Mouse (Mus musculus) embryo, embryonic 11.5 days (tissue): Measurements from ENCODE around the gene Crim1.

Experiments
- DNase-seq: peaks from one replicate; pipeline ENCODE4 v3.0.0-alpha.2; 2012; ENCODE audit warnings: low read depth, low spot score

The Crim1 gene

DNA sequence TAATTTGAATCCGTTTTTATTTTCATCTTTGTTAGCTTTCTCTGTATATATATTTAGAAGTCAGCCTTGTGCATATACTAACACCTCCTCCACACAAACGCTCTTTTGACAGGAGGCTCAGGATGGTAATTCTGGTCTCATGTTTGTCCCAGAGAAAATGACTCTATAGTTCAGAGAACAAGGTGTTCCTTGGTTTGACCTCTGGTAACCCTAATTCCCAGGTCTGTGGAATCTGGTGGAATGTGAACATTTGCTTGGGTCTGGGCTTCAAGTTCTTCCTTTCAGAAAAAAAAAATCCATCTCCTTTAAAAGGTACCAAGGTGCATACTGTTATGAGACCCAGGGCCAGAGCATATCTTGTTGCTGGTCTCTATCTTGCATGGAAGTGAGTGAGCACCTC, 9.6 kb downstream of the Crim1 start:
- DNase-seq = no peak

DNA sequence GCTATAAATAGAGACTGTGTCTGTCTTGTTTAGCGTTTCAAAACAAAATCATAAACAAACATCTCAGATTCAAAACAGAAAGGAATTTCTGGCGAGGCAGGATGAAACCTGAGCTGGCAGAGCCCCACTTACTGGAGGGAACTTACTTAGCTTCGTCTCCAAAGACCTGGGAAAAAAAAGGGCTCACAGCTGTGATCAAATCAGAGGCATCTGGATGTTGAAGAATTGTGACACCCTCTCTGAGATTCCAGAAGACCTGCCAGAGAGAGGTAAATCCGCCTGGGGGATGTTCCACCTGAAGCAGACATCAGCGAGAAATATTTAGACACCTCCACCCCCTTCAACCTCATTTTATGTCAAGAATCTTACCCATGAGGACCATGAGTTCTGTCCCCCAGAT, 11.8 kb downstream of the Crim1 start:
- DNase-seq = no peak

DNA sequence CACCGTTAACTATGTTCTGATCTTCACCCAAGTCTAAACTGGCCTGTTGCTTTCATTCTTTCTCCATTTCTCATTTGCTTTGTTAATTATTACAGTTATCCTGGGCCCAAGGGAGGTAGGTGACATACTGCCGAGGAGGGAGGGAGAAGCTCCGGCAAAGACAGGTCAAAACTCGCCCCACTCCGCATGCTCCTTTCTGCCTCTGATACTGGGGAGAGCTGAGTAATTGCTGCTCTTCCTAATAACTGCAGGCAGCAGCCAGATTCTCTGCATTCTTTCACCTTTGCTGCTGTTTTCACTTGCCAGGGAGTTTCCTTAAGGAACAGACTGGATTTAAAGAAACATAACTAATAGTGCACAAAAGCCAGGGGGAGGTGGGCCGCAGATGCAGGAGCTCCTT, 13.1 kb downstream of the Crim1 start:
- no peak for DNase-seq

DNA sequence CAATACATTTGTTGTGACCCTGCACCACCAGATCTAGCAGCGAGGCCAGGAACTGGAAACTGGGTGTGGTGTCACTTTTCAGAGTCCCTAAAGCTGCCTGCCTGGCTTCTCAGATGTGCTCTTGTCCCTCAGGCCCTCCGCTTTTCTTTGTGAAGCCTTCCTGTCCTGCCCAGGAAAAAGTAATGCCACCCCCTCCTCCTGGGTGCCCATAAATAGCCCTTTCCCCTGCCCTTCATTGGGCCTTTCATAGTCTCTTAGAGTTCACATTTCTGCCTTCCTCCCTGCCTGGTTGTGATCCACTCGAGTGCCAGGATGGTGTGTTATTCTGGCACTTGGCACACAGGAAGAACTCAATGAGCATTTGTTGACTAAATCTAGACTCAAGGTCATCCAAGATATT, 16.5 kb downstream of the Crim1 start:
- DNase-seq = no peak

DNA sequence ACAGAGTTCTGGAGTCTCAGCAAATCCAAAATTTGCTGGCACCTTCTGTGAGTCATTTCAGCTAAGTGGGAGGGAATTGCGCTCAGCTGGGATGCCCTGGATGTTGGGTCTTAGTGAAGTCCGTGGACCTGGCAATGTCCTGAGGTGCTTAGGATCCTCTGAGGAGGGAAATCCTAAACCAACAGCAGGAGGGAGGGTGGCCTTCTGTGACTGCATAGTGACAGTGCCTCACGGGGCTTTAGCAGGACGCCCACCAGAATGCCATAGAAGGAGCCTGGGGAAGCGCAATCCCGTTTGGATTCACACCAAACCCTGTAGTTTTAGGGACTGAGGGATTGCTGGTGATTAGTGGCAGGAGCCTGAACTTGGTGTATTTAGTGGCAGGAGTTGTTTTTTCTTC, 17.4 kb downstream of the Crim1 start:
- no peak for DNase-seq

DNA sequence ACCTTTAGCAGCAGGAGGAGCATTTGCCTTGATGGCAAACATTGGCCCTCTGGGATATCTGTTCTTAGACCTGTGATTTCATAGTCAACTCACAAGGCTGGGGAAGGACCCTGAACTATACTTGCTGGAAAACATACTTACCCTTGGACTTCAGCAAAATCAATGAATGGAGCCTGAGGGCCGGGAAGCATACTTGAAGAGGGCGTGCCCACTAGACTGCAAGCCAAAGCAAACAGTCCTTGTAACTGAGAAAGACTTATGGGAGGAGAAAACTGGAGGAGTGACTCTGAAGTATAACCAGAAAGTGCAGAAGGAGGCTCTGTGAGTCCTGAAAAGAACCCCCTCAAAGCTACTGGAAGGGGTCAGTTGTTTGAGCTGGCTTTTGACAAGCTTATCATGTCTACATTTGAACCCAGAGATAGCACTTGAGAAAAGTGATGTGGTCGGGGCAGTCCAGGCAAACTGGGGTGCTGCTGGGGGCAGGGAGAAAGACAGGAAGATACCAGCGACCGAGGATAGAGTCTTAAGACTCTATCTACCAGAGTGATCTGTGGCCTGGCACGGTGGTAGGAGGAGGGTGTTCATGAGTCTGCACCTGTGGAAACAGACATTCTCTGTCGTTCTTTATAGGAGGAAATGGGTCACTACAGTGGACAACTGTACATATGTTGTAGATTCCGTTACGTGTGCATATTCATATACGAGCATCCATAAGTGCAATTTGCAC, 18.6 kb downstream of the Crim1 start:
- no peak for DNase-seq

DNA sequence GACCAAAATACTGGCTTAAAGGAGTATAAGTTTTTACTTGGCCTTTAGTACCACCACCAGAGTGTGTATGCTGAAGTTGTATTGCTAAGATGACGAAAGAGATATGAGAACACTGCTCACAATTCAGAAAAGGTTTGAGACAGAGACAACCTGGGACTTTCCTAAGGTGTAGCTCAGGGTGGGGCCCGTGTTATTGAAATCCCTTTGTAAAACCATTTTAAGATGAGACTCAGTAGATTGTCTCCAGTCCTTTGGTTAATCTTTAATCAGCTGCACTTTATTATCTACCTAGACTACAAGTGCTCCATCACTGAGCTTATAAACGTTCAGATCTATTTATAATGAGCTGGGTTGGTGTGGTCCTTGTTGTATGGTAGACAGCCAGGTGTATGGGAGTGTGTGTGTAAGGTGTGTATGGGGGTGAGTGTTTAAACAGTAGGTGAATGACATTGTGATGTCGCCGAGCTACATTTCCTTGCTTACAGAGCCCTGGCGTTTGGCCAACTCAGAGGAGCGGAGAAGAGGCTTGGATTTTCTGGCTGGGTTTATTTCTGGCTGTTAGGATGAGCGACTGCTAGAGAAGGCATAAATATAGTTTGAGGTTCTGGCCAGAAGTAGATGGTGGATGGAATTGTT, 21.1 kb downstream of the Crim1 start:
- DNase-seq = no peak

DNA sequence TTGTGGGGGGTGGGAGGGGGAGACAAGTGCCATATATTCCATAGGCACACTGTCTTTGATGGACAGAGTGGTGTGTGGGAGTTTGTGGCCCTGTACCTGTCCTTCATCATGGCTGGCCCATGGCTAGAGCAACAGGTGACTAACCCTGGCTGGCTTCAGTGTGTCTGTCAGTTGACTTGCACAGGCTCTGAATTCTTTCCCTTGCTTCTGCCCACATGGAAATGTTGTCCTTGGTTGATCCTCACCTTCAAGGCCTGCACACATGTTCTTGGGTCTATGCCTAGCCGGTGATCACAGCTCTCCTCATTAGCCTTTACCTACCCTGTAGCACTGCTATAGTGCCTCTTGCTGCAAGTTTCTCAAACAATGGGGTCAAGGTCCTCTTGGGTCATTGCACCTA, 21.8 kb downstream of the Crim1 start:
- no peak for DNase-seq

DNA sequence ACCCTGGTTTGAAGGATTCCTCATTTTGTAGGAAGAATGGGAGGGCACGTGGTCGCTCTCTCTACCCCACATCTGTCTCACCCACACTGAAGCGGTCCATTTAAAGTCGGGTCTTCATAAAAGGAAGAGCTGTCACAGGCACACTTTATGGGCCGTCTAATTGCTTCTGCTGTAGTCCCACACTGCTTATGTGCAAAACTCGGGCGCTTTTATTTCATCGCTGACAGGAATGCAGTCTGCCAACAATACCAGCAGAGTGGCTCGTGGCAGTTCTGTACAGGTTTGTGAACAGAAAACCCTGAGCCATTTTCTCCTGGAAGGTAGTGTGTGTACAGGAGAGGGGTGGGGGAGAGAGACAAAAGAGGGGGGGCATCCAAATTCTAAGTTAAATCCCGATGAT, 23.9 kb downstream of the Crim1 start:
- no peak for DNase-seq

DNA sequence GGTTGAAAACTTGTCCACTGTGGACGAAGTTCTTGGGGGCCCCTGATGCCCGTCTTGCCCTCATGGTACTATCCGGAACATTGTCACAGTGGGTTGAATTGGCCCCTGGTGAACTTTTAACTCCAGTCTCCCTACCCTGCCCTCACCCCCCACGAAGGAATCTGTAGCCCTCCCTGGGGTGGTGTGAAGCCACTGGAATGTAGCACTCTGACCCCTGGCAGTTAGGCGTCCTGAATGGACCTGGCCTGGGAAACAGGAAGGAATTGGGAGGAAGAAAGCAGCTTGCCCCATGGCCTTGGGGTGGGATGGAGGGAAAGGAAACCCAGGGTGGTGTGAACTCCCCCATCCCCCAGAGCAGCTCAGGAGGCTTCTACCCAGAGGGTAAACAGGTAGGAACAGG, 25.5 kb downstream of the Crim1 start:
- DNase-seq = no peak

DNA sequence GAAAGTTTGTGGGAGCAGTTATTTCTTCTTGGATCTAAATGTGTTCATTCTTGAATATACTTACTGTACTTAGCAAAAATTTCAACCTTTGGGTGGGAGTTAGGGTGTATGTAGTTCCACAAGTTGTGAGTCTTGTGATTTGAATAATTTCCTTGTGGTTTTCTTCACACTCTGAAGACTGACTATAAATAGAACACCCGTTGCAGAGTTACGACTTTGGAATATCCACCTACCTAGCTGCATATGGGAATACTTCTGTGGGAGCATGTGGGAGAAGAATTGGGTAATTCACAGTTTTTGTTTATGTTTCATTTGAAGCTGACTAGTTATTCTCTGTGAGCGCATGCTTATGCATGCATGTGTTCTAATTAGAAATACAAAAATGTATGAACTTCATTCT, 27.2 kb downstream of the Crim1 start:
- no peak for DNase-seq

DNA sequence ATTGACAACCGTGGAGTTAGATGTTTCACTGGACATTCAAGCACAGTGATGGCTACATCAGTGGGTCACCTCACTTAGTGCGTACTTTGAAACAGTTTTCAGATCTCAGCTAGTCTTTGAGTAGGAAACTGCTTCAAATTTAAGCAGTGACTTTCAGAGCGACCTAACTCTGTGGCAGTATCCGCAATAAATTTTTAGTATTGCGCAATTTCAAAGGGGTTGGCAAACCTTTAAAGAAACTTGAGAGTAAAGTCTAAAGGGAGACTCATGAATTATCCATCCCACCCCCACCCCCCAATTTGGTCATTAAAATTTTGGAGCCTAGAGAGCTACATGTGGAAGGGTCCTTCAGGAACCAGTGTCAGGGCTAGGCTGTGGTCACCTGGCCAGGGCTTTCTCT, 31.5 kb downstream of the Crim1 start:
- no peak for DNase-seq

DNA sequence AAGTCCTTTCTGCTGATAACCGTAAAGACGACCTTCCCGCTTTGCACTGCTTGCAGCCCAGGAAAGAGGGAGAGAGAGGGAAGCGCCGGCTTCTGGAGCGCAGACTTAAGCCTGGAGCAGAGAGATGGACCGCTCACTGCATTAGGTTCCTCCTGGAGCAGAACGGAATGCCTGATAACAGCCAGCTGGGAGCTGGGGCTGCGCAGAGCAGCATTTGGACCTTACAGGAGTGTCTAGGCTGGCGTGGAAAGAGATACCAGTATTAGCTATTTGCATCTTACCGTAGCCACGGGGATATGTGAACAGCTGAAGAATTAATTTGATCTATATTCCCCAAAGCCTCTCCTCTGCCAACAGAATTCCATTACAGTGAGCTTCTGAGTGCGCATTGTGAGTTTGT, 32.7 kb downstream of the Crim1 start:
- no peak for DNase-seq

DNA sequence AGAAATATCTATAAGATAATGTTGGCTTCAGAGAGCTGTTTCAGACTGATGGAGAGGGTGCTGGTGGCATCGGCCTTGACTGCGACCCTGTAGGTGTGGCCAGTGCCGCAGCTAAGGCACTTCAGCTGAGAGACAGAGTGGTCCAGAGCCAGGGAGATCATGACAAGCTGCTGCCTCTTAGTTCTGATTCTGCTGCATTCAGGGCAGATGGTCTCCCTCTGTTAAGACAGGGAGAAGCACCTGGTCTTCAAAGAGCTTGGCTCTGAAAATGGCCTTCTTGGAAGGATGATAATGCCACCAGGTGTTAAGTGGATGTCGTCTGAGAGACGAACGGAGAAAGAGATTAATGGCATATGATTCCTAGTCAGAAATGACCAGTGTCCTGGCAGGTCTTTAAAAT, 33.8 kb downstream of the Crim1 start:
- DNase-seq = no peak

DNA sequence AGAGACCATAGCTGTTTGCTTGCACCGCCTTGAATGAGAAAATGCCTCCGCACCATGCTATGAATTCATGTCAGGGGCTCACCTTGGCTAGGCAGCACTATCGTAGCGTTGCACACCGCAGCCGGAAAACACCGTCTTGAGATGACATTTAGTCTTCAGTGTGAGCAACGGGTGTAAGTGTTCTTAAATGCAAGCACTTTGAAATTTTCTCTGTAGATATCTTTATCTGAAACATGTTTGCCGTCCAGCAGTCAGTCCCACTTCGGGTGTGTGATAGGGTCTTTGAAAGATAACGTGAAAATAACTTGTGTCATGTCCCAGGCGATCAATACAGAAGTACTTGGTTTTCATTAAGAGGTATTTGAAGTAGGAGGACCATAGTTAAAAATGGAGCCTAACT, 36.1 kb downstream of the Crim1 start:
- DNase-seq = no peak

DNA sequence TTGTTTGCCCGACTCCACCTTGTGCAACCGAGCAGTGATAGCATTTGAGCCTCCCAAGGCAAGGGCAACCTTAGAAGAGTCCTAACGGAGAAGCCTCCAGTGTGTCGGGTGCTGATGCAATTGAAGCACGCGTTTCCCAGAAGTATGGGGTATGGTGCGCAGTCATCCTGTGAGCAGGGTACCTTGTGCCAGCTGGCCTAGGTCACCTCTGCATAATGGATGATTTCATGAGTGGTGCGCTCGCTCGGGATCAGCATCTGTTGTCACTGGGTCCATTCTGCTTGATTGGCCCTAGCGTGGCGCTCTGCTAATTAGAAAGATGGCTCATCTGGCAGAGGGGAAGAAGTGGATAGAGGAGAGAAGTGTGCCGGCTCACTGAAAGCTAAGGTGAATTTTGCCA, 37.9 kb downstream of the Crim1 start:
- DNase-seq = no peak

DNA sequence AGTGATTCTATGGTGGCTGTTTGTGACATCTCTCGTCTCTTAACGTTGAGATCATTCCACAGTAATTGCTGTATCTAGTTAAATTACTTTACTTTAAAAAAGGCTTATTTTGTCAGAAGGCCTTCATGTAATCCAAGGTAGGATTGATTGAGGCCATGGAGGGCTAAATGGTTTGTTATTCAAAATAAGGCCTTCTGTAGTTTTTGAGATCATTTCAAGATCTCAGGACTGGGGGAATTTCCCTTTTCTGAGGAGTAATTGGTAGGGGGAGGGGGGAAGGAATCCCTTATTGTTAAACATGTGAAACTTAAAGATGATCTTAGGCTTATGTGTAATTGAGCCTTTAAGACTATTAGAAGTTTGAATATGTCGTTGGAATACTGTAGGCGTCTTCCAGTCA, 40.1 kb downstream of the Crim1 start:
- no peak for DNase-seq

DNA sequence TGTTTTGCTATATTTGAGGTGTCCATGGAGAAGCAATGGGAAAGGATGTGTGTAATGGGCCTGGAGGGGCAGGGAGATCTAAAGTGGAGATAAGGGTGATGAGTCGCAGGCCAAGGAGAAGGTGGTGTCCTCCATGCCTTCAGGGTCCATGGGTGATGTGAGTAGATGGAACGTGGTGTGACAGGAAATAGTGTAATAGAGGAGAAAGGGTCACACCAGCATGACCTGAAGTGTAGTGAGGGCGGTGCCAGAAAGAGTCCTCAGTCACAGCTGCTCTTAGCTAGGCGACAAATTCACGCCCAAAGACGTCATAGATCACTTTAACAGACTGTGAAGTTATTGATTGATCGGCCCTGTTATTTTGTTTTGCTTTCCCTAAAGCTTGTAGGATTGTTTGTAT, 41.2 kb downstream of the Crim1 start:
- DNase-seq = no peak

DNA sequence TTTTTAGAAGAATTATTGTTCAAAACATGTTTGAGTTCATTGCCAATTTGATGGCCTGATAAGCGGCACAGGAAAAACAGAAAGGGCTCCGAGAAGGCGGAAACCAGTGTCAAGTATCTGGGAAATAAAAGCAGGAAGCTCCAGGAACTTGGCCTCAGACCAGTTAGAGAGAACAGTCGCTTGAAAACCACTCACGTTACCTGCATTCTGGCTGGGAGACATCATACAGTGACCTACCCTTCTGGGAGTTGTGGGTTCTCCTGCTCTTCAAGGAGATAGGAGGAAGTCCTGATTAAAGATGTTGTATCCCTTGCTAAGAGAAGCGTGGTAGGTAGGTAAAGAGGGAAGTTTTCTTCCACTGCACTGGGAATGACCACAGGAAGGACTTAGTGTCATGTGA, 44.7 kb downstream of the Crim1 start:
- DNase-seq = no peak

DNA sequence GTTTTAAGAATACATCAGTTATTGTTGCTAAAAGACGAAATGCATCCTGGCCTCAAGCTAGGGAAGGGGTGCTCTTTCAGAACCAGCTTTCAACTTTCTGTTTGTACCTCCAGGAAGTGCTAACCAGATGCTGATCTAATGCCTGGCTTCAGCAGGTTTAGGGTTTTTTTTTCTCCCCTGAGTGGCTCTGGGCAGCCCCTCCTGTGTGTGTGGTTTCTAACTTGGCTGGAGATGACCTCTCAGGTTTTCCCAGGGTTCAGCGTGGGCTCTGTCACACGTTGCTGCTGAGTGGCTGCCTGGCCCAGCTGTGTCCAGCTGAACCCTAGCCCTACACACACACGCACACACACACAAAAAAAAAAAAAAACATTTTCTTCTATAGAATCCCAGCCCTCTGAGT, 45.4 kb downstream of the Crim1 start:
- no peak for DNase-seq

DNA sequence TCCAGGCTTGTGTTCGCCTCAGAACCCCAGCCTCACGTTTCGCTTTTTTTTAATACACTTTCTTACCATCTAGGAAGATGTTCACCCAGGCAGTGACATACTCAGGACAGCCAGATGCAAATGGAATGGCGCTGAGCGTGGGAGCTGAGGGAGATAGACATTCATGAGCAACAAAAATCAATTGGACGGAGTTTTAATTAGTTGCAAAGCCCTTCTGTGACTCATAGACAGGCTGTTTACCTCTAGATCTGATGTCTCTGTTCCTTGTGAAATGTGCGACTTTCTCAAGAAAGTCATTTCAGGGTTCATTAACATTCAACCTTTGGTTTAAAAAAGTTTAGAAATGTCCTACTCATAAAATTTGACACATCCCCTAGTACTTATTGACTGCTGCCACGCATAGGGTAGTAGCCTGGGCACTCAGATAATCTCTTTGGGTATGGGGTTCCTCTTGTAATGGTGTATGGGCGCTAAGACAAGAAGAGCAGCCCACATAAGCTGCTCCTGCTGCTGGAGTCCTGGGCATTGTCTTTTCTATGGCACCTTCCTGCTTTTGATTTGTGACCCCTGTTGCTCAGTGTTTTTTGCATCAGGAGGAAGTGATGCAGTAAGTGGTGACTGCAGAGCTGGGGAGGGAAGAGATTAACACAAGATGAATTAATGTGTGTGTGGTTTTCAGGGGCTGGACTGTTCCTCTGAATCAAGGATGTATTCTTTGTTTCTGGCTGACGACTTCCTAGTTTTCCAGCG, 46.8 kb downstream of the Crim1 start:
- no peak for DNase-seq

DNA sequence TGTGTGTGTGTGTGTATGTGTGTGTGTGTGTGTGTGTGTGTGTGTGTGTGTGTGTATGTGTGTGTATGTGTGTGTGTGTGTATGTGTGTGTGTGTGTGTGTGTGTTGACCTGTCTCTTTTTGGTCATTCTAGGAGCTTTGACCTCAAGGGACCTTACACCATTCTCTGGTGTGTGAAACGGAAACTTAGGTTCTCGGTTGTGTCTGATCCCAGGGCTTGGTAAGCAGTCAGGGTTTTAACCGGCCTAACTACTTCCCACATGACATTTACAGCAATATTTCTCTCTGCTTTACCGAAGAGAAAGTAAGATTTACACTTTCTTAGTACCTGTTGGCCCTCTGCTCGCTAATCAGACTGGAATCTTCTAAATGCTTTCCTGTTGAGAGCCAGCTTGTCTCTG, 48.1 kb downstream of the Crim1 start:
- no peak for DNase-seq

DNA sequence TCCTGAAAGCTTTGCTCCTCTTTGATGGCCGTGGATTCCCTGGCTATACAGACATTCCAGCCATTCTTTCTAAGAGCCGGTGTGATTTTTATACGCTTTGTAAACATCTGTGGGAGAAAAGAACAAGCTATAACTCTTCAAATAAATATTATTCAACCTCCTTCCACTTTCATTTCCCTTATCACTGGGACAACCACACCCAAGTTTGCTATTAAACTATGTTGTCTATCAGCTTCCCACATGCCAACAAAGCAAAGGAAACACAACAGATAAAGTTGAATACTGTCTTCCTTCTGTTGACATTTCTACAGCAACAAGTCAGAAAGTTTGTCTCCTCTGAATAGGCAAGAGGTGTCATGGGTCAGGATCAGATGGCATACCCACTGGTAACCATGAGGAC, 48.9 kb downstream of the Crim1 start:
- DNase-seq = no peak
